8 mouse cellular contexts compared by ENCODE assay signal in the genomic region with DNA sequence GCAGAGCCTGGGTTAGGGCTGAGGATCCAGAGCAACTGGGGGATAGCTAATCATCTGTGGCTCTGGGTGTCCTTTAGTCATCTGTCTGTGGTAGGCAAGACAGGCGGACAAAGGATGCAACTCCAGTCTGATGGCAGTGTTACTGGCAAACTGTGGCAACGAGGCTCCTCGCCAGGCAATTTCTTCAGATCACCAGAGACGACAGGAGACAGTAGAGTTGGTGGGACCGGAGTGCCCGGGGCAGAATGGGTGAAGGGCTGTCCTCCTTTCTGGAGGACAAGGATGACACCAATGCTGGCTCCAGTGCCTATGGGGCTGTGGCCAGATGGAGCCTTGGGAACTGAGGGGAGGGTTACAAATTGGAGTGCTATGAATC. TPM values are rescaled to one million over a fixed set of nuclear protein-coding genes. Genes with fewer than 3 reads are reported as not detected.
DNase-seq lines count a peak whose midpoint lies in the region; ATAC-seq and TF ChIP-seq lines count a peak whose summit lies in the region.
"Not testable (repeated sequence)": the region's sequence is repeated elsewhere in the genome, so short reads cannot be mapped to it uniquely, and the experiment has no call there.

No protein-coding gene starts in this region.

- WGBS in embryonic facial prominence, embryonic 14.5 days = 72% methylated on average over 6 of the region's 6 CpGs
- 68% methylated on average over 6 of the region's 6 CpGs for WGBS in hindbrain, embryonic 14.5 days
- 67% methylated on average over 6 of the region's 6 CpGs for WGBS in lung, embryonic 14.5 days
- 71% methylated on average over 6 of the region's 6 CpGs for WGBS in neural tube, embryonic 12.5 days

- ATAC-seq in embryonic facial prominence, embryonic 14.5 days (ENCODE audit: low read depth); hindbrain, embryonic 14.5 days (ENCODE audit: low FRiP score); lung, embryonic 14.5 days (ENCODE audit: insufficient read depth); neural tube, embryonic 12.5 days (ENCODE audit: low FRiP score, low read depth): not testable (repeated sequence)

- H3K9ac ChIP-seq in embryonic facial prominence, embryonic 14.5 days (ENCODE audit: low read depth, low read length); hindbrain, embryonic 14.5 days; lung, embryonic 14.5 days; neural tube, embryonic 12.5 days: not testable (repeated sequence)

- not testable (repeated sequence) for H3K27me3 ChIP-seq in embryonic facial prominence, embryonic 14.5 days (replicated peaks; ENCODE audit: control insufficient read depth, insufficient read depth, low read length); hindbrain, embryonic 14.5 days (ENCODE audit: control insufficient read depth, insufficient read depth, low read length); lung, embryonic 14.5 days (ENCODE audit: insufficient read depth, low read length); neural tube, embryonic 12.5 days (replicated peaks)

- not testable (repeated sequence) for H3K4me1 ChIP-seq in embryonic facial prominence, embryonic 14.5 days (ENCODE audit: control insufficient read depth, insufficient read depth, low read length); lung, embryonic 14.5 days (ENCODE audit: insufficient read depth); neural tube, embryonic 12.5 days
- H3K4me1 ChIP-seq in hindbrain, embryonic 14.5 days (replicated peaks; ENCODE audit: control insufficient read depth, insufficient read depth, low read length) = peaks cover 11% of the 10 kb centered on the region

- not testable (repeated sequence) for H3K9me3 ChIP-seq in embryonic facial prominence, embryonic 14.5 days (ENCODE audit: control insufficient read depth, low read length); hindbrain, embryonic 14.5 days (ENCODE audit: control insufficient read depth, low read length); lung, embryonic 14.5 days (ENCODE audit: low read depth, low read length); neural tube, embryonic 12.5 days

- H3K4me2 ChIP-seq in embryonic facial prominence, embryonic 14.5 days (ENCODE audit: low read depth, low read length) = 0 out of 2 replicates have a peak overlapping the region, but pooled peaks have one; percentile 85
- peak overlapping the region; percentile 82 for H3K4me2 ChIP-seq in hindbrain, embryonic 14.5 days (replicated peaks)
- H3K4me2 ChIP-seq in lung, embryonic 14.5 days = peak overlapping the region; percentile 79
- peak overlapping the region; percentile 71; the same call in 1 of the 2 replicates for H3K4me2 ChIP-seq in neural tube, embryonic 12.5 days (replicated peaks)

- TF ChIP-seq CTCF in lung, embryonic 14.5 days (IDR thresholded peaks at IDR 0.05; ENCODE audit: low read depth) = not testable (repeated sequence)

- not testable (repeated sequence) for H3K4me3 ChIP-seq in embryonic facial prominence, embryonic 14.5 days (ENCODE audit: low read depth, low read length); lung, embryonic 14.5 days (ENCODE audit: low read depth, low read length); neural tube, embryonic 12.5 days
- 0 out of 2 replicates have a peak overlapping the region, but pooled peaks have one; percentile 82 for H3K4me3 ChIP-seq in hindbrain, embryonic 14.5 days (replicated peaks; ENCODE audit: low read length)

- peaks cover 12% of the 10 kb centered on the region for H3K36me3 ChIP-seq in embryonic facial prominence, embryonic 14.5 days (ENCODE audit: control insufficient read depth, insufficient read depth, low read length)
- H3K36me3 ChIP-seq in hindbrain, embryonic 14.5 days (replicated peaks; ENCODE audit: control insufficient read depth, insufficient read depth); neural tube, embryonic 12.5 days: not testable (repeated sequence)
- H3K36me3 ChIP-seq in lung, embryonic 14.5 days (ENCODE audit: insufficient read depth) = peaks cover 15% of the 10 kb centered on the region

- peak overlapping the region; percentile 71 for H3K27ac ChIP-seq in embryonic facial prominence, embryonic 14.5 days (replicated peaks; ENCODE audit: low read depth, low read length)
- peak overlapping the region; percentile 79 for H3K27ac ChIP-seq in hindbrain, embryonic 14.5 days
- H3K27ac ChIP-seq in lung, embryonic 14.5 days (ENCODE audit: low read depth) = peak overlapping the region; percentile 48; the same call in 1 of the 2 replicates
- not testable (repeated sequence) for H3K27ac ChIP-seq in neural tube, embryonic 12.5 days

- DNase-seq in adrenal gland, postnatal 14 days = peak; percentile 18
- not testable (repeated sequence) for DNase-seq in embryonic facial prominence, embryonic 14.5 days (ENCODE audit: low spot score); hindbrain, embryonic 14.5 days (ENCODE audit: low spot score); lung, embryonic 14.5 days
- peak; percentile 97 for DNase-seq in heart, adult 11 months
- peak; percentile 21 to 47 for DNase-seq in layer of hippocampus, adult 8-10 months (ENCODE audit: low spot score in 2 of 2)
- peak; percentile 26 for DNase-seq in thymus, postnatal 4 days

RNA-seq across cellular contexts. Expression of a gene that starts 0.6 kb away (rescaled TPM):
- total RNA-seq in adrenal gland, postnatal 14 days (2021) = 2,356 and 2,777 TPM in 2 replicates
- polyA plus RNA-seq in embryonic facial prominence, embryonic 14.5 days (2014; fragmentation: Nextera tagmentation; extraction: Ambion mirVana) = 4,564 and 5,119 TPM in 2 replicates
- polyA plus RNA-seq in hindbrain, embryonic 14.5 days (2014; fragmentation: Nextera tagmentation; extraction: Ambion mirVana) = 2,254 and 2,846 TPM in 2 replicates
- total RNA-seq in layer of hippocampus, adult 8-10 months (2022) = 1,000 to 10,000 TPM; 1,259 to 1,817 (median 1,529) TPM
- 4,697 and 4,895 TPM in 2 replicates for polyA plus RNA-seq in lung, embryonic 14.5 days (2014; fragmentation: Nextera tagmentation; extraction: Ambion mirVana)
- polyA plus RNA-seq in neural tube, embryonic 12.5 days (2016; fragmentation: Nextera tagmentation; extraction: Ambion mirVana) = 2,521 and 2,605 TPM in 2 replicates

RNA-seq across cellular contexts. Expression of a gene that starts 2.1 kb away (rescaled TPM):
- total RNA-seq in adrenal gland, postnatal 14 days (2021) = 12.6 and 13.5 TPM in 2 replicates
- 11.4 and 12.5 TPM in 2 replicates for polyA plus RNA-seq in embryonic facial prominence, embryonic 14.5 days (2014; fragmentation: Nextera tagmentation; extraction: Ambion mirVana)
- 14.5 and 16.3 TPM in 2 replicates for polyA plus RNA-seq in hindbrain, embryonic 14.5 days (2014; fragmentation: Nextera tagmentation; extraction: Ambion mirVana)
- 10 to 100 TPM; 12.7 to 17.0 (median 15.2) TPM for total RNA-seq in layer of hippocampus, adult 8-10 months (2022)
- polyA plus RNA-seq in lung, embryonic 14.5 days (2014; fragmentation: Nextera tagmentation; extraction: Ambion mirVana) = 11.0 and 14.5 TPM in 2 replicates
- 18.9 and 20.3 TPM in 2 replicates for polyA plus RNA-seq in neural tube, embryonic 12.5 days (2016; fragmentation: Nextera tagmentation; extraction: Ambion mirVana)

RNA-seq across cellular contexts. Expression of a gene that starts 16.1 kb away (rescaled TPM):
- total RNA-seq in adrenal gland, postnatal 14 days (2021) = 93.5 and 107 TPM in 2 replicates
- polyA plus RNA-seq in embryonic facial prominence, embryonic 14.5 days (2014; fragmentation: Nextera tagmentation; extraction: Ambion mirVana) = 187 and 202 TPM in 2 replicates
- polyA plus RNA-seq in hindbrain, embryonic 14.5 days (2014; fragmentation: Nextera tagmentation; extraction: Ambion mirVana) = 129 and 149 TPM in 2 replicates
- 10 to 100 TPM; 58.7 to 62.0 (median 59.0) TPM for total RNA-seq in layer of hippocampus, adult 8-10 months (2022)
- 240 and 244 TPM in 2 replicates for polyA plus RNA-seq in lung, embryonic 14.5 days (2014; fragmentation: Nextera tagmentation; extraction: Ambion mirVana)
- polyA plus RNA-seq in neural tube, embryonic 12.5 days (2016; fragmentation: Nextera tagmentation; extraction: Ambion mirVana) = 155 and 156 TPM in 2 replicates

RNA-seq across cellular contexts. Expression of a gene that starts 24.0 kb away (rescaled TPM):
- total RNA-seq in adrenal gland, postnatal 14 days (2021) = 28.5 and 36.9 TPM in 2 replicates
- 44.2 and 46.8 TPM in 2 replicates for polyA plus RNA-seq in embryonic facial prominence, embryonic 14.5 days (2014; fragmentation: Nextera tagmentation; extraction: Ambion mirVana)
- polyA plus RNA-seq in hindbrain, embryonic 14.5 days (2014; fragmentation: Nextera tagmentation; extraction: Ambion mirVana) = 13.7 and 14.5 TPM in 2 replicates
- 10 to 100 TPM in 2 of 4 experiments, 1 to 10 TPM in 2; 7.0 to 11.5 (median 9.3) TPM for total RNA-seq in layer of hippocampus, adult 8-10 months (2022)
- polyA plus RNA-seq in lung, embryonic 14.5 days (2014; fragmentation: Nextera tagmentation; extraction: Ambion mirVana) = 21.5 and 23.0 TPM in 2 replicates
- polyA plus RNA-seq in neural tube, embryonic 12.5 days (2016; fragmentation: Nextera tagmentation; extraction: Ambion mirVana) = 38.3 and 45.3 TPM in 2 replicates

RNA-seq across cellular contexts. Expression of a gene that starts 39.8 kb away (rescaled TPM):
- total RNA-seq in adrenal gland, postnatal 14 days (2021) = 4.4 and 9.1 TPM in 2 replicates
- polyA plus RNA-seq in embryonic facial prominence, embryonic 14.5 days (2014; fragmentation: Nextera tagmentation; extraction: Ambion mirVana) = 22.5 and 22.7 TPM in 2 replicates
- polyA plus RNA-seq in hindbrain, embryonic 14.5 days (2014; fragmentation: Nextera tagmentation; extraction: Ambion mirVana) = 1.5 and 1.8 TPM in 2 replicates
- 1 to 10 TPM; 6.8 to 8.4 (median 8.1) TPM for total RNA-seq in layer of hippocampus, adult 8-10 months (2022)
- 20.2 and 22.9 TPM in 2 replicates for polyA plus RNA-seq in lung, embryonic 14.5 days (2014; fragmentation: Nextera tagmentation; extraction: Ambion mirVana)
- polyA plus RNA-seq in neural tube, embryonic 12.5 days (2016; fragmentation: Nextera tagmentation; extraction: Ambion mirVana) = 14.6 and 16.0 TPM in 2 replicates
